7 mouse cellular contexts compared by ENCODE assay signal in the genomic region with DNA sequence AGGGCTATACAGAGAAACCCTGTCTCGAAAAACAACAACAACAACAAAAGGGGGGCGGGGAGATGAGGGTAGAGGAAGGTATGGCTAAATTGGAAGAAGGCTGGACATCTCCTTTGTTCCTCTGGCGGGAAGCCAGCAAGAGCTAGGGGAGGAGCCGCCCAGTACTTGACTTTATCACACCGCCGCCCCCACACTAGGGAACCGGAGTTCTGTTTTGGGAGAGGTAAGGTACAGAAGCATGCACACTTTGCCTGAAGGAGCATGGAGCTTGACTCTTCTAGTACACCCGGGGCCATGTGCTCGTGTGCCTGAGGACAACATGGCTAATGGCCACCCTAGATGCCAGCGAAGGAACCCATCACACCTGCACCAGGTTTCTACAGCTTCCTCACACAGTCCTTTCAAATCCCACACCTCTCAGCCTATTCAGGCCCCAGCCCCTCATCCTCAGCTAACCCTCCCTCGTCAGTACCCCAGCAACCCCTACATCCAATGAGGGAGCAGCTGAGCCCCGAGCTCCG. TPM values are rescaled to one million over a fixed set of nuclear protein-coding genes. Genes with fewer than 3 reads are reported as not detected.
A peak's percentile ranks its signal among the peaks of the same experiment; 100 is the strongest.
DNase-seq lines count a peak whose midpoint lies in the region; ATAC-seq and TF ChIP-seq lines count a peak whose summit lies in the region.

No protein-coding gene starts in this region.

- peak overlapping the region; percentile 65 for H3K4me2 ChIP-seq in liver, embryonic 11.5 days
- peak overlapping the region; percentile 48 for H3K4me2 ChIP-seq in embryonic facial prominence, embryonic 12.5 days (replicated peaks)
- peak overlapping the region; percentile 61 for H3K4me2 ChIP-seq in hindbrain, embryonic 14.5 days (replicated peaks)
- peak overlapping the region; percentile 71 for H3K4me2 ChIP-seq in midbrain, postnatal 0 days (ENCODE audit: low read depth, low read length, poor library complexity, severe bottlenecking)

- H3K4me1 ChIP-seq in liver, embryonic 11.5 days (replicated peaks; ENCODE audit: control insufficient read depth, insufficient read depth, low read length): 0 out of 2 replicates have a peak, but pooled peaks cover 4% of the 10 kb centered on the region
- H3K4me1 ChIP-seq in embryonic facial prominence, embryonic 12.5 days: peaks cover 15% of the 10 kb centered on the region; the same call in 1 of the 2 replicates
- peaks cover 13% of the 10 kb centered on the region for H3K4me1 ChIP-seq in hindbrain, embryonic 14.5 days (replicated peaks; ENCODE audit: control insufficient read depth, insufficient read depth, low read length)
- no peaks in the 10 kb centered on the region for H3K4me1 ChIP-seq in midbrain, postnatal 0 days (ENCODE audit: insufficient read depth, low read length)

- no peak for TF ChIP-seq CTCF in midbrain, postnatal 0 days (IDR thresholded peaks at IDR 0.05)

- no peaks in the 10 kb centered on the region for H3K36me3 ChIP-seq in liver, embryonic 11.5 days (ENCODE audit: control insufficient read depth, insufficient read depth, low read length)
- no peaks in the 10 kb centered on the region for H3K36me3 ChIP-seq in embryonic facial prominence, embryonic 12.5 days
- H3K36me3 ChIP-seq in hindbrain, embryonic 14.5 days (replicated peaks; ENCODE audit: control insufficient read depth, insufficient read depth): no peaks in the 10 kb centered on the region
- H3K36me3 ChIP-seq in midbrain, postnatal 0 days (ENCODE audit: insufficient read depth, low read length): no peaks in the 10 kb centered on the region

- no peak overlapping the region for H3K9ac ChIP-seq in liver, embryonic 11.5 days (ENCODE audit: low read depth, low read length)
- H3K9ac ChIP-seq in embryonic facial prominence, embryonic 12.5 days: no peak overlapping the region
- peak overlapping the region; percentile 41 for H3K9ac ChIP-seq in hindbrain, embryonic 14.5 days
- H3K9ac ChIP-seq in midbrain, postnatal 0 days (replicated peaks; ENCODE audit: low read length, poor library complexity, severe bottlenecking): 0 out of 2 replicates have a peak overlapping the region, but pooled peaks have one; percentile 0

- 0 out of 2 replicates have a peak, but pooled peaks have one; percentile 2 for ATAC-seq in liver, embryonic 11.5 days (replicated peaks; ENCODE audit: low FRiP score)
- peak; percentile 81 for ATAC-seq in embryonic facial prominence, embryonic 12.5 days (ENCODE audit: insufficient number of reproducible peaks, insufficient read depth, low FRiP score, low TSS enrichment)
- ATAC-seq in hindbrain, embryonic 14.5 days (ENCODE audit: low FRiP score): no peak; the same call in 1 of the 2 replicates
- ATAC-seq in midbrain, postnatal 0 days (ENCODE audit: low FRiP score): peak; percentile 11

- H3K27ac ChIP-seq in liver, embryonic 11.5 days (ENCODE audit: low read depth, low read length): no peak overlapping the region
- H3K27ac ChIP-seq in embryonic facial prominence, embryonic 12.5 days: no peak overlapping the region
- H3K27ac ChIP-seq in hindbrain, embryonic 14.5 days: no peak overlapping the region; the same call in 1 of the 2 replicates
- H3K27ac ChIP-seq in midbrain, postnatal 0 days (ENCODE audit: low read depth, low read length): peak overlapping the region; percentile 47; the same call in 1 of the 2 replicates

- no peak for DNase-seq in liver, embryonic 11.5 days (ENCODE audit: low spot score)
- no peak for DNase-seq in liver
- no peak for DNase-seq in hindbrain, embryonic 14.5 days (ENCODE audit: low spot score)
- peak; percentile 78 for DNase-seq in midbrain, postnatal 0 days (ENCODE audit: low spot score)
- DNase-seq in frontal cortex, postnatal 25 days (ENCODE audit: low spot score in 2 of 2): no peak
- DNase-seq in ovary, adult 18-20 months (ENCODE audit: low spot score): no peak

- H3K4me3 ChIP-seq in liver, embryonic 11.5 days (ENCODE audit: low read depth, low read length): peak overlapping the region; percentile 26
- peak overlapping the region; percentile 16; the same call in 1 of the 2 replicates for H3K4me3 ChIP-seq in embryonic facial prominence, embryonic 12.5 days
- peak overlapping the region; percentile 25 for H3K4me3 ChIP-seq in hindbrain, embryonic 14.5 days (replicated peaks; ENCODE audit: low read length)
- peak overlapping the region; percentile 30 for H3K4me3 ChIP-seq in midbrain, postnatal 0 days (ENCODE audit: low read depth, low read length)

- WGBS in liver, embryonic 11.5 days: 17% methylated on average over 13 of the region's 13 CpGs
- 25% methylated on average over 13 of the region's 13 CpGs for WGBS in embryonic facial prominence, embryonic 12.5 days
- 24% methylated on average over 13 of the region's 13 CpGs for WGBS in hindbrain, embryonic 14.5 days
- 22% methylated on average over 13 of the region's 13 CpGs for WGBS in midbrain, postnatal 0 days

- H3K9me3 ChIP-seq in liver, embryonic 11.5 days (ENCODE audit: control insufficient read depth, low read length): no peaks in the 10 kb centered on the region
- no peaks in the 10 kb centered on the region for H3K9me3 ChIP-seq in embryonic facial prominence, embryonic 12.5 days
- H3K9me3 ChIP-seq in hindbrain, embryonic 14.5 days (ENCODE audit: control insufficient read depth, low read length): no peaks in the 10 kb centered on the region
- H3K9me3 ChIP-seq in midbrain, postnatal 0 days (ENCODE audit: low read length): no peaks in the 10 kb centered on the region

- H3K27me3 ChIP-seq in liver, embryonic 11.5 days (replicated peaks; ENCODE audit: control insufficient read depth, insufficient read depth, low read length): peaks cover 22% of the 10 kb centered on the region
- peaks cover 34% of the 10 kb centered on the region for H3K27me3 ChIP-seq in embryonic facial prominence, embryonic 12.5 days
- peaks cover 15% of the 10 kb centered on the region for H3K27me3 ChIP-seq in hindbrain, embryonic 14.5 days (ENCODE audit: control insufficient read depth, insufficient read depth, low read length)
- peaks cover 8% of the 10 kb centered on the region; the same call in 1 of the 2 replicates for H3K27me3 ChIP-seq in midbrain, postnatal 0 days (ENCODE audit: insufficient read depth, low read length)

RNA-seq across cellular contexts. Expression of gene Cyp11a1, which starts 8.6 kb away (rescaled TPM):
- 0.10 TPM in 1 of 2 replicates, not detected in the other for polyA plus RNA-seq in liver, embryonic 11.5 days (2014; fragmentation: Nextera tagmentation; extraction: Ambion mirVana)
- 0.13 TPM in 1 of 2 replicates, not detected in the other for polyA plus RNA-seq in embryonic facial prominence, embryonic 12.5 days (2016; fragmentation: Nextera tagmentation; extraction: Ambion mirVana)
- polyA plus RNA-seq in hindbrain, embryonic 14.5 days (2014; fragmentation: Nextera tagmentation; extraction: Ambion mirVana): 0.39 and 1.5 TPM in 2 replicates
- total RNA-seq in midbrain, postnatal 0 days (2014; rRNA removed): 0.22 and 1.3 TPM in 2 replicates
- polyA plus RNA-seq in midbrain, postnatal 0 days (2015; fragmentation: Nextera tagmentation; extraction: Ambion mirVana): 1.3 and 1.5 TPM in 2 replicates

RNA-seq across cellular contexts. Expression of gene Sema7a, which starts 57.7 kb away (rescaled TPM):
- polyA plus RNA-seq in liver, embryonic 11.5 days (2014; fragmentation: Nextera tagmentation; extraction: Ambion mirVana): 0.19 and 0.34 TPM in 2 replicates
- 0.45 and 0.62 TPM in 2 replicates for polyA plus RNA-seq in embryonic facial prominence, embryonic 12.5 days (2016; fragmentation: Nextera tagmentation; extraction: Ambion mirVana)
- 6.3 and 7.3 TPM in 2 replicates for polyA plus RNA-seq in hindbrain, embryonic 14.5 days (2014; fragmentation: Nextera tagmentation; extraction: Ambion mirVana)
- 42.3 and 49.5 TPM in 2 replicates for total RNA-seq in midbrain, postnatal 0 days (2014; rRNA removed)
- 3.2 and 3.6 TPM in 2 replicates for polyA plus RNA-seq in midbrain, postnatal 0 days (2015; fragmentation: Nextera tagmentation; extraction: Ambion mirVana)

Comparison
In these comparisons a context has a peak if more than half of its experiments do, and no peak if none do; other contexts are left out.
1. H3K9ac ChIP-seq: peak in hindbrain, embryonic 14.5 days (single experiment) and midbrain, postnatal 0 days (single experiment); none in liver, embryonic 11.5 days (single experiment) and embryonic facial prominence, embryonic 12.5 days (single experiment).
2. Peak in every context shown above with its lines, with median percentiles within 50 percentile points of each other: H3K4me2 ChIP-seq and H3K4me3 ChIP-seq.